Mouse (Mus musculus) lung, postnatal 0 days (tissue): ENCODE measurements around the gene C1qtnf1. TPM values are rescaled to one million over a fixed set of nuclear protein-coding genes. Genes with fewer than 3 reads are reported as not detected.
A peak's percentile ranks its signal among the peaks of the same experiment; 100 is the strongest.

Experiments
- ATAC-seq: fragments of 200-750 bp; cut with Nextera tagmentation; 2 replicates; pipeline ENCODE4 v1.8.0; 2017; ENCODE audit warnings: moderate library complexity
- DNase-seq: peaks from one replicate; pipeline ENCODE4 v3.0.0-alpha.2; 2016; ENCODE audit warnings: low spot score
- H3K27ac ChIP-seq: fragments of 300-500 bp; sonication (generic); 2 replicates; pipeline ENCODE4 v1.5.1; 2014; ENCODE audit warnings: antibody characterized with exemption, mild to moderate bottlenecking, low read length, mixed read lengths
- H3K27me3 ChIP-seq: fragments of 300-500 bp; sonication (generic); replicated peaks from 2 replicates; pipeline ENCODE4 v1.6.1; 2014; ENCODE audit warnings: low read length, mixed read lengths; ENCODE audit not compliant: insufficient read depth
- H3K36me3 ChIP-seq: fragments of 300-500 bp; sonication (generic); 2 replicates; pipeline ENCODE4 v1.6.1; 2014; ENCODE audit warnings: low read length, mixed read lengths; ENCODE audit not compliant: insufficient read depth
- H3K4me1 ChIP-seq: fragments of 300-500 bp; sonication (generic); 2 replicates; pipeline ENCODE4 v1.6.1; 2014; ENCODE audit warnings: antibody characterized with exemption, low read depth, low read length, mixed read lengths; ENCODE audit not compliant: insufficient read depth
- H3K4me2 ChIP-seq: fragments of 300-500 bp; sonication (generic); replicated peaks from 2 replicates; pipeline ENCODE4 v1.6.1; 2014; ENCODE audit warnings: low read depth, mild to moderate bottlenecking, low read length, moderate library complexity, mixed read lengths
- H3K4me3 ChIP-seq: fragments of 300-500 bp; sonication (generic); 2 replicates; pipeline ENCODE4 v1.5.1; 2014; ENCODE audit warnings: low read depth, low read length
- H3K9ac ChIP-seq: fragments of 300-500 bp; sonication (generic); replicated peaks from 2 replicates; pipeline ENCODE4 v1.6.1; 2014; ENCODE audit warnings: low read depth, mild to moderate bottlenecking
- H3K9me3 ChIP-seq: fragments of 300-500 bp; sonication (generic); 2 replicates; pipeline ENCODE4 v1.6.1; 2016; ENCODE audit warnings: low read length, mixed read lengths
- CTCF ChIP-seq: IDR thresholded peaks from 2 replicates; pipeline ENCODE4 v1.5.1; 2016; ENCODE audit warnings: antibody characterized with exemption, mild to moderate bottlenecking
- EP300 ChIP-seq: IDR thresholded peaks from 2 replicates; pipeline ENCODE4 v1.6.1; 2016; ENCODE audit warnings: antibody characterized with exemption, mild to moderate bottlenecking, control low read depth
- WGBS: fragments of 180-500 bp; shearing (Covaris S2); extraction: QIAGEN DNeasy Blood & Tissue Kit; methylation state at CpG from one replicate; pipeline ENCODE4 v1.1.7; 2014; 5-methylcytosine and 5-hydroxymethylcytosine counted together
- polyA plus RNA-seq: library from polyadenylated mRNA; unstranded; fragments of >200 nt; fragmentation: Nextera tagmentation; extraction: Ambion mirVana; gene quantifications from 2 replicates; pipeline ENCODE4 v1.2.1, GENCODE M21; 2015

The C1qtnf1 gene
- polyA plus RNA-seq, 1 experiment from 2014 or later: 9.1 TPM

- Histone ChIP-seq H3K4me2 (no peak overlapping the region), H3K9me3 (no peaks in the 10 kb centered on the region), H3K36me3 (peaks cover 9% of the 10 kb centered on the region; the same call in 1 of the 2 replicates), H3K4me1 (peaks cover 13% of the 10 kb centered on the region), H3K4me3 (no peak overlapping the region), H3K27ac (no peak overlapping the region), H3K9ac (no peak overlapping the region), H3K27me3 (no peaks in the 10 kb centered on the region)
- ATAC-seq (no peak), DNase-seq (no peak)
- TF ChIP-seq EP300 (no peak), CTCF (no peak)
- 91% methylated on average over 5 of the region's 5 CpGs for WGBS
Observed at GRCm38 (mm10) chr11:118414270-118414669, 13.7 kb upstream of the C1qtnf1 start.

DNA sequence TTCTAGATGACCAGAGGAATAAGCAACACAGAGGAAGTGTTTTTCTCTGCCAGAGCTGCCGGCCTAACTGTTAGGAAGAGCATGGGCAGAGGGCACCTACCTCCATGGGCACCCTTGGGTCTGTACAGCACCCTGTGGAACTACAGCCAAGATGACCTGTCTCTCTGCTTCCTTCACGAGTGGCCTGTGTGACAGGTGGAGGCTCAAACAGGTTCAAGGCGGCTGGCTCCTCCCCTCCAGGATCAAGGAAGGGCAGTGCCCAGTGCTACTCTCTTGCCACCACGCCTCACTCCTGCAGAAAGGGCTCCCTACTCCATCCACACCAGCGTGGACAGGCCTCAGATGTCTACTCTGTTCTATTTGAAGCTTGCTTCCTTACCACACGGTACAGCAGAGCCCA, 12.4 kb upstream of the C1qtnf1 start:
- Histone ChIP-seq H3K27me3 (no peaks in the 10 kb centered on the region), H3K9ac (no peak overlapping the region), H3K4me2 (no peak overlapping the region), H3K27ac (peak overlapping the region; percentile 6; the same call in 1 of the 2 replicates), H3K36me3 (peaks cover 7% of the 10 kb centered on the region; the same call in 1 of the 2 replicates), H3K4me3 (no peak overlapping the region), H3K4me1 (peaks cover 15% of the 10 kb centered on the region), H3K9me3 (no peaks in the 10 kb centered on the region)
- WGBS: 65% methylated on average over 6 of the region's 6 CpGs
- ATAC-seq (no peak), DNase-seq (no peak)
- TF ChIP-seq EP300 (no peak), CTCF (no peak)

DNA sequence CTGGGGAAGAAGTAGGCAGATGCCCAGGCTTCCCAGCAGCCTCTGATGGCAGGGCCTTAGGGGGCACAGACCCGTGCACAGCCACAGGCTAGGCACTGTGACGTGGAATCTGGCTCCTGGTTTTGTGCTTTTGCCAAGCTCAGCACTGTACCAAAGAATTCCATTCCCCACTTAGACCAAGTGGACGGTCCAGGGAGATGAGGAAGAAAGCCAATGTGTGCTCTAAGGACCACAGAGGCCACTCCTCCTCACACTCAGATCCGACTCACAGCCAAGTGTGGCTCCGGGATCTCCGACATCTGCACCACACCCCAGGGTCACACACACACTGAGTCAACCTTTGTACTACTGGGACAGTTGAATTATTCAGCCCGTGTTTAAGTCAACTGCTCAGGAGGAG, 12.0 kb upstream of the C1qtnf1 start:
- DNase-seq: peak; percentile 64
- Histone ChIP-seq H3K4me1 (peaks cover 15% of the 10 kb centered on the region), H3K9me3 (no peaks in the 10 kb centered on the region), H3K36me3 (peaks cover 3% of the 10 kb centered on the region; the same call in 1 of the 2 replicates), H3K4me2 (no peak overlapping the region), H3K4me3 (no peak overlapping the region), H3K9ac (no peak overlapping the region), H3K27ac (peak overlapping the region; percentile 6), H3K27me3 (no peaks in the 10 kb centered on the region)
- ATAC-seq: no peak
- 62% methylated on average over 7 of the region's 7 CpGs for WGBS
- TF ChIP-seq EP300 (no peak), CTCF (no peak)

GRCm38 (mm10) chr11:118417496-118417895, 10.5 kb upstream of the C1qtnf1 start:
- no peaks in the 10 kb centered on the region; the same call in 1 of the 2 replicates for H3K36me3 ChIP-seq
- H3K27ac ChIP-seq: no peak overlapping the region
- no peak overlapping the region for H3K9ac ChIP-seq
- peaks cover 15% of the 10 kb centered on the region for H3K4me1 ChIP-seq
- no peak for DNase-seq
- H3K9me3 ChIP-seq: no peaks in the 10 kb centered on the region
- TF ChIP-seq CTCF (no peak), EP300 (no peak)
- H3K4me2 ChIP-seq: no peak overlapping the region
- ATAC-seq: no peak
- 93% methylated on average over 9 of the region's 9 CpGs for whole genome bisulfite sequencing
- no peak overlapping the region for H3K4me3 ChIP-seq
- no peaks in the 10 kb centered on the region for H3K27me3 ChIP-seq

DNA sequence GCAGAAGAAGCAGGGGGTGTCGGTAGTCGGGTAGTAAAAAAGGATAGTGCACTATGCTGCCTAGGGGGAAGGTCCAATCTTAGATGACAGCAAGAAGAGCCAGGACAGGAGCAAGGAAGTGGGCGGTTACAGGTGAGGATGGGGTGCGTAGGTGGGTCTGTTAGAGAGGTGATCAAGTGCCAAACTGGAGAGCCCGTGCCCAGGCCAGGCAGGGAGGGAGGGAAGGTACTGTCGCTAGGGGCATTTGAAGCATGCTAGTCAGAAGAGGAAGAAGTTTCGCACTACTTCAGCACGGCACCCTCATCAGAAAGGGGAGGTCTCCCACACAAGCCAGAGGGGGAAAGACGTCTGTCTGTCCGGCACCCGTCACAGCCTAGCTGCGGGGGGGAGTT, 9.6 kb upstream of the C1qtnf1 start:
- Histone ChIP-seq H3K9ac (peak overlapping the region; percentile 91), H3K27ac (peak overlapping the region; percentile 93), H3K27me3 (no peaks in the 10 kb centered on the region), H3K9me3 (no peaks in the 10 kb centered on the region), H3K4me3 (peak overlapping the region; percentile 87), H3K4me2 (peak overlapping the region; percentile 77), H3K4me1 (peaks cover 16% of the 10 kb centered on the region), H3K36me3 (no peaks in the 10 kb centered on the region; the same call in 1 of the 2 replicates)
- DNase-seq (no peak), ATAC-seq (no peak; the same call in 1 of the 2 replicates)
- no peak for TF ChIP-seq CTCF
- no peak for TF ChIP-seq EP300
- WGBS: 2% methylated on average over 10 of the region's 12 CpGs

DNA sequence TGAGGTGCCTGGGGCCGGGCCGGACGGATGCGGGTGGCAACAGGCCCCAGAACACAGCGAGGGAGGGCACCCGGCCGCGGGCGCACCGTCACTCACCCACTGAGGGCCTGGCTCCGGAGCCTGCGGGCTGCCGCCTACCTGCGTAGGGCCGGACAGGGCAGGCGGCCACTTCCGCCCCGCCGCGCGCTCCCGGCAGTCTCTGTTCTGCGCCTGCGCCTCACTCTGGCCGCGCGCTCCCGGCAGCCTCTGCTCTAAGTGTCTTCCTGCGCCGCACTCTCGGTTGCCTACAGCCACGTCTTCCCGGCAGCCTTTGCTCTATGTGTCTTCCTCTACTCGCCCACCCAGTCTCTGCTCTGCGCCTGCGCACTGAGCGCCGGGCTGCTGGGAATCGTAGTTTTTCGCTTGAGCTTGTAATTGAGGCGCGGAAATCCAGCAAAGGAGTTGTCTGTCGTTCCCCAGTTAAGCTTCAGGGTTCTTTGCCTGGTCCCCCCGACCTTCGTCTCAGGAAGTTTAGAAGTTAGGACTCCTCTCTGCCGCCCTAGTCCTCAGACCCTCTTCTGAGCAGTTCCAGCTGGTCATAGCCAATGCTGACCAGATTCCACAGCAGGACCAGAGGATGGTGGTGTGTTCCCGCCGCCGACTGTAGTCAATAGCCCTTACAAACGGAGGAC, 9.0 kb upstream of the C1qtnf1 start, which contains the start of gene Cant1:
TSS of gene Cant1 (minus strand) at position 253 of the 671 bp plus-strand sequence.
- Histone ChIP-seq H3K4me1 (peaks cover 22% of the 10 kb centered on the region), H3K9ac (peak within 1 kb of the TSS; percentile 91), H3K4me3 (peak within 1 kb of the TSS; percentile 87), H3K4me2 (peak within 1 kb of the TSS; percentile 77), H3K36me3 (no peaks in the 10 kb centered on the region; the same call in 1 of the 2 replicates), H3K27ac (peak within 1 kb of the TSS; percentile 93), H3K27me3 (no peaks in the 10 kb centered on the region), H3K9me3 (no peaks in the 10 kb centered on the region)
- ATAC-seq (peak; percentile 96), DNase-seq (peak; percentile 100)
- under 1% methylated on average over 34 of the region's 50 CpGs for WGBS
- TF ChIP-seq EP300 (no peak), CTCF (peak; percentile 23)
